Mouse (Mus musculus) liver, adult 2 months (tissue): ENCODE results near the gene Glis1.

ENCODE experiments used
- CTCF ChIP-seq: fragments of 200-500 bp; IDR thresholded peaks from 2 replicates; pipeline ENCODE4 v1.5.1; 2011; ENCODE audit warnings: low read depth, low read length, control low read depth
- POLR2A ChIP-seq: fragments of 200-500 bp; IDR thresholded peaks from 2 replicates; pipeline ENCODE4 v1.6.1; 2011; ENCODE audit warnings: low read length, control low read depth; ENCODE audit not compliant: insufficient read depth; ENCODE audit errors: extremely low read depth

DNA sequence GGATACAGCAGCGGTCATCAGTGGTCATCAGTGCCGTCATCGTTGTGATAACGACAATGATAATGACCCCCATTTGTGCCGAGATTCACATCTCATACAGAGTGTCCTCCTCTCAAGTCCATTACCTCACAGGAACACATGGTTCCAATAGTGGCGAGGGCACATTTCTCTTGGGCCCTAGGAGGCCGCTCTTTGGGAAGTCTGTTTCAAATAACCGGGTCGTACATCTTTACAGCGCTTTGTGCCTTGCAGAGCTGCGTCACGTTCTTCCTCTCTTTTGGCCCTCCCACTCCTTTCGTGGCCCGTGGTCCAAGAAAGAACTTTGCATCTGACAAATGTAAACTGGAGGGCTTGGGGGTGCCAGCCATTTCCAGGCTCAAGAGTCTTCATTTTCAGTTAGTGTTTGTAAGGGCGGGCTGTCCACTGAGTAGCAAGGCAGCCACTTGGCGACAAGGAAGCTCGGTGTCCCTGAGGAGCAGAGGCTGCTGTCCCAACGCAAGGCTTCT is 63.1 kb downstream of the Glis1 start:
- TF ChIP-seq CTCF (no peak), POLR2A (no peak)
